Mouse (Mus musculus): ENCODE results near the gene Six1.
"Not testable (repeated sequence)": the region's sequence is repeated elsewhere in the genome, so short reads cannot be mapped to it uniquely, and the experiment has no call there.

Gene Six1

DNA sequence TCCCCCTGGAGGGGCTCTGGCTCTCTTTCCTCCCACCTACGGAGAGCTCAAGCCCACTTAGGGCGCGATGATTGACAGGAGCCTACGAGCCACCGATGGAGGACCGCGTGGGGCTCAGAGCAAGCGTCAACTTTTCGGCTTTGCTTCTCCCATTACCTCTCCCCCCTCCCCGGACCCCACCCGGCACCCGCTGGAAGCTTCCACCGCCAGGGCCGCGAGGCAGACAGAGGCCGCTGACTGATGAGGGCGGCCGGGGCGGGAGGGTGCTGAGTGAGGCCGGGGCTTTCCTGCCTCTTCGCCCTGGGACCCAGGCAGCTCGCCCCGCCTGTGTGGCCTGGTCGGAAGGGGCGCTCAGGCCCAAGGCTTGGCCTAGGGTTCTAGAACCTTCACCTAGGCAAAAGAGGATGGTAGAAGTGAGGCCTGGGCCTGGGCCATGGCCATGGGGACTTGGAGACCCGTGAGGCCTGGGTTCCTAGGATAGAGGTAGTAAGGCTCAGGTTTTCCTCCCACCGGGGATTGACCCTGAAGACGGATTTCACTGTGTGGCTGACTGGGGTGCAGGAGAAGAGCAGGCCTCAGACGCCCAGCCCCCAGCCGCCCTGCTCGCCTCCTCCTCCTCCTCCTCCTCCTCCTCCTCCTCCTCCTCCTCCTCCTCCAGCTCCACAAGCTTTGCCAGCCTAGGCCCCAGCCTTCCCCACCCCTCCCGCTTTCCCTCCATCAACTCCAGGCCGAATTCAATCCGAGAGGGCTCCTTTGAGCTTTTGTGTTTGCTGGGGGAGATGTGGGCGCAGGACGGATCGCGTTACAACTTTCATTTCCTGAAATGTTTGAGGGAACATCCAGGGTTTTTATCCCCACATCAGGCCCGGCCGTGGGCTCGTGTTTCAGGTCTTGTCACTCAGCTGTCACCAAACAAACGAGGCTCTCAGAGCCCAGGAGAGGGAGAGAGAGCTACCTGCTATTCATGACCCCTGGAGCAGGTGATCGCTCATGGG, 18.5 kb downstream of the Six1 start:
- DNase-seq (ENCODE audit: low read depth, low spot score) = no peak

DNA sequence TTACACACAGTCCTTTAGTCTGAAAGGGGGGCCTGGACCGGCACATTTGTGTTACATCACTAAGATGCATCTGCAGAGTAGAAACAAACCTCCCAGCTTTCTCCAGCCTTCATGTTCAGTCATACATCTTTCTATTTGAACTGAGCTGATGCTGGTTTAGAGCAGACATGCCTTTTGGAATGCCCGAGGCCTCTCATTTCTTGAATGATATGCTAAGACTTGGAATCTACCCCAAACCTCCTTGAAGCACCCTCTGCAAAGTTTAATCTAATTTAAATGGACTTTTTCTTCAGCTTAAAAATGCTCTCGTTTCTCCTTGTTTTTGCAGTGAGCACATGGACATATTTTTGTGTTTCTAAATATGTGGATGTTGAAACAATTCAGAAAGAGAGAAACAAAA, 21.0 kb downstream of the Six1 start:
- no peak for DNase-seq (ENCODE audit: low read depth, low spot score)

DNA sequence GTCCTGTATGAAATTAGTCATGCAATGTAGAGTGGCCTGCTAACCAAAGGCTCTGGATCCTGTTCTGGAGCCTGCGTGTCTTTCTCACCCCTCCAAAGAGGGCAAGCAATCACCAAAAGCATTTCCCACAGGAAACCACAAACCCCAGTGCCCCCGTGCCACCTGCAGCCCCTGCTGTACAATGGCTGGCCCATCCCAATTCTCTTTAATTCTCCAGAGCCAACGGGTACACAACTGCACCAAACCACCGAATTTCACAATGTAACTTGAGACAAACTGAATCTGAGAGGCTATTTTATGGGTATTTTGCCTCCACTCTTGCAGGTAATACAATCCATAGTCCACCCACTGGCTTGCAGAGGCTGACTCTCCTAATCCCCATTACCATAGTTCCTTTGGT, 22.4 kb downstream of the Six1 start:
- no peak for DNase-seq (ENCODE audit: low read depth, low spot score)

DNA sequence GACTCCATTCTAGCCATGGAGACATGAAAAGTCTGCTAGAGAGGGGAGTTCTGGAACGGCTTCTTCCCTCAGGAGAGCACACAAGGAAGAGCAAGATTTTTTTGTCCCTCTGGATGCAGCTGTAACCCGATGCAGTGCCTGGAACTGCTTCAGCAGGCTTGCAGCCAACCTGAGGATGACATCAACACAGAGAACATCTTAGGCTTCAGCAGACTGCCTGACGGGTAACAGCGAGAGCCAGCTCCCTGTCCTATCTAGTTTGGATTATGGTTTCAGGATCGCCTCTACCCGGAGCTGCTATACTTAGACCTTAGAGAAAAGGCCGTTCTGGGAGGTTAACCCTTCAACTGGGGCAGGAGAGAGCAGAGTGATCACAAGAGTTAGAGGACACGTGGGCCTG, 28.2 kb downstream of the Six1 start:
- no peak for DNase-seq (ENCODE audit: low read depth, low spot score)

DNA sequence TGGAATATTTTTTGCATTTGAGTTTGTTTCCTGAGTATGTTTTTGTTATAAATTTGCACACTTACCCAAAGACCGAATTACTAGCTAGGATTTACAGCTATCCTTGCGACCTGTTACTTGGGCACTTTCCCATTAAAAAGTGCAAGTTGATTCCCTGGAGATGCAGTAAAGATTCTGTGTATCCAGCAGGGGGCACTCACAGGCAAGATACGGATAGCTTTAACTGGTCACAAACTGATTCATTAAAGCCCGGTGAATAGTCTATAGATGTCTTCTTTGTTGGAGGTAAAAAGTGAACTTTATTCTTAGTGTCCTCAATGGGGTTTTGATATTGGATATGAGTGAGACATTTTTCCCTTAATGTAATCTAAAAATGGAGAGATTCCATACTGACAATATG, 32.7 kb downstream of the Six1 start:
- no peak for DNase-seq (ENCODE audit: low read depth, low spot score)

DNA sequence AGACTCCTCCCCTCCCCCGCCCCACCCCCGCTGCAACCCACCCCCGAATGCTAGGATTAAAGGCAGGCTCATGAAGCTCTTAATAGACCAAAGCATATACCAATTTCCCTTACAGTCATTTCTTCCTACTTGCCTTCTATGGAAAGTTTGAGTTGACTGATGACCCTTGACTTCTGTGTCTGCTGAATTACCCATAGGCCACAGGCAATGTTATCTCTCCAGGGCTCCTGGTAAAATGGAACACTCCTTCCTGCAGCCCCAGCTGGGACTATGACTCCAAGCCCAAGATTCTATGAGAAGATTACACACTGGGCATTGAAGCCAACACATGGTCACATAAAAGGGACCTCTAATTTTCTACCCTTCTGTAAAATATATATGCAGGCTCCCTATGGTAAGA, 33.3 kb downstream of the Six1 start:
- no peak for DNase-seq (ENCODE audit: low read depth, low spot score)

DNA sequence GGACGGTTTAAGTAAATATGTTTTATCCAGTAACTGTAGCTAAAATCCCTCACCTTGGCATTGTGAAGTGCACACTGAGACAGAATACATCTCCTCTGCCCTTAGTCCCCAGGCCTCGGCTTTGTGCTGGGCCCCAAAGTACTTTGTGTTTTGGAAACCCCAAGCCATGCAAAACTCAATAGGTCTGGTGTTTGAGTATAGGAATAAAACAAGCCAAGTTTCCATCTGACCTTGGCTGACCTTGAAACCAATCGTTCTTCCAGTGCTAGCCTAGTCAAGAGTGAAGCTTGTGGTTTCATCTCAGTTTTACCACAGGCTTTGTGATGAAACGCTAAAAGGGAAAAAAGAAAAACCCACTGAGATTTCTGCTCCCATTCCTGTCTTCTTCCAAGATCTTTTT, 34.8 kb downstream of the Six1 start:
- no peak for DNase-seq (ENCODE audit: low read depth, low spot score)

DNA sequence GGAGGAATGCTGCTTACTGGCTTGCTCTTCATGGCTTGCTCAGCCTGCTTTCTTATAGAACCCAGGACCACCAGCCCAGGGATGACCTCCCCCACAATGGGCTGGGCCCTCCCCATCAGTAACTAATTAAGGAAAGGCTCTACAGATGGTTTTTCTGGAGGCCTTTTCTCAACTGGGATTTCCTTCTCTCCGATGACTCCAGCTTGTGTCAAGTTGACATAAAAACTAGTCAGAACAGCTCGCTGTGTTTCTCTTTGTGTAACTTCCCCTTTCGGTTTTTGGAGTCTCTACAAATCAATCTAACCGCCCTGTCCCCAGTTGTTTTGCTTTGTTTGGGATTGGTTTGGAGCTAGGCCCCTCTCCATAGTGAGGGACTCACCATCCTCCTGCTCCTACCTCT, 37.5 kb downstream of the Six1 start:
- DNase-seq (ENCODE audit: low read depth, low spot score) = no peak

DNA sequence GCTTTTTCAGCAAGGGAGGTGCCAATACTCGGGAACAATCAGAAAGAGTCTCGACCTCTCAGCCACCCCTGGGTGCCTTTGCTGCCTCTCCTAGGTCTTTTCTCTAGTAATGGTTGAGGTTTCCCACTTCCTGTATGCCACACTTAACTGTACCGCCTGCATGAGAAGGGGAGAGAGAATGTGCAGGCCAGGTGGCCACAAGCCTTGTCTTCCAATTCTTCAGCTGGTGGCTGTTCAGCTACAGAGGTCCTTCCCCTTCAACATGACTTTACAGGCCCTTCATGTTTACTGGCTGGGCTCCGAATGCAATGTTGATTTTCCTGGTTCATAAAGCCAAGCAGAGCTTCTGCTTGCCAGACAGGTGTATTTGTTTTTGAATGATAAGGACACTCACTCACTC, 39.4 kb downstream of the Six1 start:
- DNase-seq (ENCODE audit: low read depth, low spot score) = no peak

DNA sequence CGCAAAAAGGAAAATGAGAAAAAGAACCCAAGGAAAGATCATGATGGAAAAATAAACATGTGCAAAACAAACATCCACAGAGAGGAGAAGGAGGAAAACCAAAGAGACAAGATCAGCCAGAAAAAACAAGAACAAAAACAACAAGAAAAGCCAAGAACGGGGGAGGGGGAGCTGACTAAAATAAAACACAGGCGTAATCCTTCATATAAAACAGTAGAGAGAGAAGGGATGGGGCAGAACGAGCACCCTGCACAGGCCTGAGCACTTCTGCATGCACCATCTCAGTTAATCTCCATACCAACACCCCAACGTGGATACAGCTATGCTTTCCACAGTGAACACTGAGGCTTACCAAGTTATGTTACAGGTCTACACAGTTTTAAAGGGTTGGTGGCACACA, 40.9 kb downstream of the Six1 start:
- DNase-seq (ENCODE audit: low read depth, low spot score) = no peak

DNA sequence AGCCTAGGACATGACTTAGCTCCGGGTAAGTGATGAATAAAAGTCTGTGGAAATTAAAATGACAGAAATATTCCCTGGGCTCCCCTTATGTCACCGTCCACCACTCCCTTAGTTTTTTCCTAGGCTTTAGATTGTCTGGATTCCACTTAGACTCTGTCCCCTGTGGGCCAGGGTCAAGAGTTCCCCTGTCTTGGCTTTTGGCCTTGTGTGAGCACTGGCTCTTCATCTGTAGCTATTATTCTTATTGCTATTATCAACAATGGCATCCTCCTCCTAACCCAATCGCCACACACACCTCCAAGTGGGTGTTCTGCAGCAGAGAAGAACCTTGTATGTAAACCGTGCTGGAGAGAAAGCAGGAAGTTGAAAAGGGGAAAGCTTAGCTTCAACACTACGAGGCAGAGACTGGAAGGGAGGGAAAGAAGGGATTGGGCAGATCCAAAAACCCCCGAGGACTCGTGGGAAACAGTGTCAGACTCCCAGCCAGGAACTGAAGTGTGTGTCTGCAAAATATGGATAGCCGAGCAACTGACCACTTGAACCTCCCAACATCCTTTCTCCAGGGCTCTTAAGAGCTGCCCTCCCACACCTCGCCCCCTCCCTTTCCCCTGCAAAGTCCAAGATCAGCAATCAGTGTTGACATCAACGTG, 41.4 kb downstream of the Six1 start:
- no peak for DNase-seq (ENCODE audit: low read depth, low spot score)

DNA sequence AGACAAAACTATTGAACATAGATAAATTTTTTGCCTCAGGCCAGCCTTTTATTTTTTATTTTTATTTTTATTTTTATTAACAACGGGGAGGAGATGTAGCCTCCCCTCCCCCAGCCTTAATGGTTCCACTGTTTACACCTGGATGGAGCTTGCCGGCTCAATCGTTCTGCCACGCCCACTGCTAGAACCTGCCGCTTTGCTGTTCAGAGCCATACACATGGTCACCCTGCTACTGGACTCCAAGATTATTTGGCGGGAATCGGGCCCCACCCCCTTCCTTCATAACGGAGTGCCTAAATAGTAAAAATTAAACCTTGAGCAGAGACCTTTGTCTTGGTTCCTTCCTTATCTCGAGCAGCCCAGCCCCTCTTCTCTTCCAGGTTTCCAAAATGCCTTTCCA, 50.8 kb downstream of the Six1 start:
- not testable (repeated sequence) for DNase-seq (ENCODE audit: low read depth, low spot score)

DNA sequence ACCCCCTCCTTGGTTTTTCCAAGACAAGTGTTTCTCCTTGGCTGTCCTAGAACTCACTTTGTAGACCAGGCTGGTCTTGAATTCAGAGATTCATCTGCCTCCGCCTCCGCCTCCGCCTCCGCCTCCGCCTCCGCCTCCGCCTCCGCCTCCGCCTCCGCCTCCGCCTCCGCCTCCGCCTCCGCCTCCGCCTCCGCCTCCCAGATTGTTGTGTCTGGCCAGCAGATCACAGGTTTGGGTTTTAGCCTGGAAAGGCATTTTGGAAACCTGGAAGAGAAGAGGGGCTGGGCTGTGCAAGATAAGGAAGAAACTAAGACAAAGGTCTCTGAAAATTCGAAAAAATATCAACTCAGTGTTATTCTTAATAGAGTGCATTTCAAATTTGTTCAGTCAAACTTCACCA, 51.4 kb downstream of the Six1 start:
- DNase-seq (ENCODE audit: low read depth, low spot score) = not testable (repeated sequence)

DNA sequence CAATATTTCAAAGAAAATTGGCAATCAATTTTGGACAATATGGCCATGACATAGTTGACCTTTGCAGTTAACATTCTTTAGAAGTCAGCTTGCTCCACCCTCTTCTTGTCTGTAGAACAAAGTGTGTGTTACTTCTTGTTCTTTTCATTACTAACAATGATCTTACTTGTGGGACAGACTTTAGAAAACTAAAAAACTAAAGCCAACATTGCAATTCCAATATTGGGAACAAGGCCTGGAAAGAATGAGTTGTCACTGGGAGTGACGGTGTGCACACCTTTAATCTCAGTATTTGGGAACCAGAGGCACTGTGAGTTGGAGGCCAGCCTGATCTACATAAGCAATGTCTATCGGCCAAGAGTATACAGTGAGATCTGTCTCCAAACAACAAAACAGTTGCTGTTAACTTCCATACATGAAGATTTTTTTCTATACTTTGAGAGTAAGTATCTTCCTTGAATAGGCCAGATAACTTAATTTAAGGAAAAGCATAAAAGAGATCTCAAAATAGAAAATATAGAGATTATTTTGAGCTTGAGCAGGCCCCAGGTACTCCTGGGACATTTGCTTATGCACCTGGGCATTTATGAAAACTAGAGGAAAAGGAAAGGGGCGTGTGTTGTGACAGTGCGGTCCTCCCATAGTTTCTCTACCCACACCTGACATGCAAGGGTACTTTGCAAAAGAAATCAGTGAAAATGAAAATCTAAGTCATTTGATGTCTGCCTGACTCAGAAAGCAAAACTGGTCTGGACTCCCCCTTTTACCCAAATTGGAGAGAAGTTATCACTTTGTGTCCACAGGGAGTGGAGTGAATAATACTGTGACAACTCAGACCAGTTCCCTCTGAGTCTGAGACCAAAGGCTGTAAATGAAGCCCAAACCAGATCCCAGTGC, 55.3 kb downstream of the Six1 start:
- no peak for DNase-seq (ENCODE audit: low read depth, low spot score)

DNA sequence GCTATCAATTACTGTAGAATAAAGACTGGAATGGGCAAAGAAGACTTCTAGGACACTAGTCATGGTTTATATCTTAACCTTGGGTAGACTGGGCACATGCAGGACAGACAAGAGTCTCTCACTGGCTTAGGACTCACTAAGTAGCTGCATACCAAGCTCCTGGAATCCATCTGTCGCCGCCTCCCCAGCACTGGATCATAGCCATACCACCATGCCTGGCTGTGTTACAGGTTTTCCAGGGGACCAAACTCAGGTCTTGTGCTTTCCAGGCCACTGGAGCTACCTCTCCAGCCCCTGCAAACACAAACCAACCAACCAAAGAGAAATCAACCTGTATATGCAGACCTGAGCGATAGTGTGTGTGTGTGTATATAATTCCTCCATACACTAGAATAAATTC, 57.0 kb downstream of the Six1 start:
- no peak for DNase-seq (ENCODE audit: low read depth, low spot score)
